Mouse (Mus musculus) thymus, postnatal 10 days (tissue): ENCODE data around the gene Xlr.
"Not testable (repeated sequence)": the region's sequence is repeated elsewhere in the genome, so short reads cannot be mapped to it uniquely, and the experiment has no call there.

Experiments used
- DNase-seq, 2 experiments: peaks; one replicate each; pipeline ENCODE4 v3.0.0; 2021; ENCODE audit warnings: low spot score in 2 of 2

The Xlr gene

GRCm38 (mm10) chrX:53797519-53797918 lies at the start of gene Xlr:
TSS of gene Xlr (minus strand) at chrX:53797706.
- not testable (repeated sequence) for DNase-seq

- no peak for DNase-seq
These were observed 1.6 kb upstream of the Xlr start for GRCm38 (mm10) chrX:53799074-53799473.

GRCm38 (mm10) chrX:53776276-53776675 lies 21.2 kb downstream of the Xlr start, which contains the start of gene Zfp36l3:
TSS of gene Zfp36l3 (minus strand) at chrX:53776394.
- no peak for DNase-seq

- DNase-seq = no peak
These were observed 39.8 kb downstream of the Xlr start, which contains the start of gene 1700013H16Rik for GRCm38 (mm10) chrX:53757736-53758135. TSS of gene 1700013H16Rik (minus strand) at chrX:53757831.

- no peak for DNase-seq
These were observed 44.7 kb downstream of the Xlr start for GRCm38 (mm10) chrX:53752851-53753250.

- DNase-seq = no peak
These were observed 68.5 kb downstream of the Xlr start for GRCm38 (mm10) chrX:53728967-53729366.
